Comparison of ENCODE assay signal across 13 mouse cellular contexts in the genomic region with DNA sequence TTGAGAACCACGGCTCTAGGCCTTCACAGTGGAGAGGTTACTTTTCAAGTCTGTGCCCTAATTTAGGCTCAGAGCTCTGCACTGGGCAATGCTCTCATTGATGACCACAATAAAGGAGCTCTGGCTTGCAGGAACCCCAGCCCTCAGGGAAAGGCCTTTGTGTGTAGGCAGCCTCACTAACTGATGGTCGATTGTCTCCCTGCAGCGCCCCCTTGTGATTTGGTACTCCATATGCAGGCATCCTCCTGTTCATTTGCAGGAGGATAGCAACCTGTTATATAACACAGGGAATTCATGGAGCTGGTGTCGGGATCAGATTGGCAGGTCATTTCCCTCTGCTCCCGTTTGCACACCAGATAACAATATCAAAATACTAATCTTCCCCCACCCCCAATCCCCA. TPM values are rescaled to one million over a fixed set of nuclear protein-coding genes. Genes with fewer than 3 reads are reported as not detected.
DNase-seq lines count a peak whose midpoint lies in the region; ATAC-seq and TF ChIP-seq lines count a peak whose summit lies in the region.
"Had no signal": no experiment of that assay in that cellular context is flagged by ENCODE, and none has a peak within 500 bp of the region (broad histone marks: within the 10 kb centered on the region; RNA-seq: fewer than 3 reads in every experiment).

No protein-coding gene starts in this region.

- H3K27me3 ChIP-seq in forebrain, embryonic 14.5 days (replicated peaks; ENCODE audit: control insufficient read depth, insufficient read depth, low read length): no peaks in the 10 kb centered on the region
- H3K27me3 ChIP-seq in forebrain, embryonic 15.5 days: no peaks in the 10 kb centered on the region
- no peaks in the 10 kb centered on the region for H3K27me3 ChIP-seq in ES-Bruce4 (ENCODE audit: control insufficient read depth, insufficient read depth, low read length, poor library complexity, severe bottlenecking)
- H3K27me3 ChIP-seq: liver, embryonic 13.5 days had no signal

- no peak for ATAC-seq in forebrain, embryonic 14.5 days
- no peak for ATAC-seq in forebrain, embryonic 15.5 days (replicated peaks)
- ATAC-seq in megakaryocyte progenitor cell, adult 5-6 weeks (replicated peaks; ENCODE audit: poor library complexity): no peak

- H3K9ac ChIP-seq in forebrain, embryonic 14.5 days (ENCODE audit: low read length): no peak overlapping the region
- H3K9ac ChIP-seq in forebrain, embryonic 15.5 days (replicated peaks): no peak overlapping the region
- H3K9ac ChIP-seq in ES-Bruce4 (ENCODE audit: low read depth, poor library complexity, severe bottlenecking): no peak overlapping the region
- H3K9ac ChIP-seq: hindbrain, embryonic 14.5 days; liver, embryonic 13.5 days had no signal

- peak; percentile 10 for DNase-seq in forebrain, embryonic 14.5 days (ENCODE audit: low spot score)
- DNase-seq in left cerebral cortex, postnatal 4 days: peak; percentile 26
- DNase-seq in left cerebral cortex, postnatal 36 days (ENCODE audit: low spot score in 2 of 2): no peak
- DNase-seq in embryo, embryonic 10 days (ENCODE audit: low spot score): peak; percentile 33
- no peak for DNase-seq in heart, postnatal 25 days (ENCODE audit: low spot score)
- DNase-seq: cerebellum, postnatal 25 days; liver, embryonic 13.5 days had no signal

- H3K27ac ChIP-seq in forebrain, embryonic 14.5 days (ENCODE audit: low read depth, low read length): no peak overlapping the region
- H3K27ac ChIP-seq in forebrain, embryonic 15.5 days (replicated peaks): no peak overlapping the region
- H3K27ac ChIP-seq in ES-Bruce4 (ENCODE audit: insufficient read depth, low read length): no peak overlapping the region
- H3K27ac ChIP-seq: hindbrain, embryonic 14.5 days; liver, embryonic 13.5 days had no signal

- intact Hi-C loops in left cerebral cortex, postnatal 4 days (cut with DNase I): no loop called here
- intact Hi-C loops in left cerebral cortex, postnatal 36 days (cut with DNase I): no loop called here
- intact Hi-C loops in heart, postnatal 25 days (cut with DNase I): no loop called here

- WGBS in forebrain, embryonic 14.5 days: 41% methylated on average over 5 of the region's 5 CpGs
- WGBS in forebrain, embryonic 15.5 days: 47% methylated on average over 5 of the region's 5 CpGs

- H3K36me3 ChIP-seq in forebrain, embryonic 14.5 days (ENCODE audit: control insufficient read depth, insufficient read depth, low read length): no peaks in the 10 kb centered on the region
- no peaks in the 10 kb centered on the region for H3K36me3 ChIP-seq in forebrain, embryonic 15.5 days
- no peaks in the 10 kb centered on the region for H3K36me3 ChIP-seq in ES-Bruce4 (ENCODE audit: control insufficient read depth, insufficient read depth, low read length, poor library complexity, severe bottlenecking)
- H3K36me3 ChIP-seq: liver, embryonic 13.5 days had no signal

- peak; percentile 42 for TF ChIP-seq CTCF in ES-Bruce4 (IDR thresholded peaks at IDR 0.05; ENCODE audit: low read depth, low read length)

- H3K4me2 ChIP-seq in forebrain, embryonic 14.5 days (ENCODE audit: low read length): no peak overlapping the region
- H3K4me2 ChIP-seq in forebrain, embryonic 15.5 days (replicated peaks): no peak overlapping the region
- H3K4me2 ChIP-seq: hindbrain, embryonic 14.5 days; liver, embryonic 13.5 days had no signal

- no peaks in the 10 kb centered on the region for H3K9me3 ChIP-seq in forebrain, embryonic 14.5 days (replicated peaks; ENCODE audit: control insufficient read depth, low read length)
- no peaks in the 10 kb centered on the region for H3K9me3 ChIP-seq in forebrain, embryonic 15.5 days
- no peaks in the 10 kb centered on the region for H3K9me3 ChIP-seq in ES-Bruce4 (replicated peaks; ENCODE audit: control insufficient read depth, insufficient read depth, low read length, poor library complexity, severe bottlenecking)
- H3K9me3 ChIP-seq: liver, embryonic 13.5 days had no signal

- no peak overlapping the region for H3K4me3 ChIP-seq in forebrain, embryonic 14.5 days (ENCODE audit: low read depth, low read length)
- no peak overlapping the region for H3K4me3 ChIP-seq in forebrain, embryonic 15.5 days
- no peak overlapping the region for H3K4me3 ChIP-seq in ES-Bruce4 (ENCODE audit: low read depth, low read length)
- H3K4me3 ChIP-seq: liver, embryonic 13.5 days; myocyte had no signal

- H3K4me1 ChIP-seq in forebrain, embryonic 14.5 days (ENCODE audit: control insufficient read depth, insufficient read depth, low read length): no peaks in the 10 kb centered on the region
- H3K4me1 ChIP-seq in forebrain, embryonic 15.5 days: no peaks in the 10 kb centered on the region
- H3K4me1 ChIP-seq in ES-Bruce4 (ENCODE audit: control insufficient read depth, insufficient read depth, low read length): no peaks in the 10 kb centered on the region
- H3K4me1 ChIP-seq: liver, embryonic 13.5 days had no signal

- no peak for TF ChIP-seq POLR2A in ES-Bruce4 (IDR thresholded peaks at IDR 0.05; ENCODE audit: insufficient read depth, low read length)

- TF ChIP-seq EP300 in ES-Bruce4 (IDR thresholded peaks at IDR 0.05; ENCODE audit: insufficient read depth, low read depth, low read length): no peak

RNA-seq across cellular contexts. Expression of a gene that starts 59.6 kb away (rescaled TPM):
- polyA plus RNA-seq in forebrain, embryonic 14.5 days (2014; fragmentation: Nextera tagmentation; extraction: Ambion mirVana): 1.5 and 2.8 TPM in 2 replicates
- polyA plus RNA-seq in forebrain, embryonic 15.5 days (2015; fragmentation: Nextera tagmentation; extraction: Ambion mirVana): 3.7 and 3.9 TPM in 2 replicates
- 1 to 10 TPM; 5.3 to 5.8 TPM for total RNA-seq in left cerebral cortex, postnatal 4 days (2021)
- 1 to 10 TPM; 1.7 to 3.1 TPM for total RNA-seq in left cerebral cortex, postnatal 36 days (2021)
- not detected in 2 replicates for polyA plus RNA-seq in ES-Bruce4 (2011; ENCODE audit: insufficient read depth, insufficient read length, low read depth, missing spikeins)
- not detected in 2 replicates for total RNA-seq in megakaryocyte progenitor cell, adult 5-6 weeks (2015)
- not detected in 2 replicates for total RNA-seq in megakaryocyte progenitor cell, adult 5-6 weeks (2017)
- not detected for total RNA-seq in heart, postnatal 25 days (2021)
- polyA plus RNA-seq: liver, embryonic 13.5 days; thymus, postnatal 0 days had no signal

Comparison
In these comparisons a context has a peak if more than half of its experiments do, and no peak if none do; other contexts are left out.
1. DNase-seq: peak in forebrain, embryonic 14.5 days (single experiment), left cerebral cortex, postnatal 4 days (single experiment) and embryo, embryonic 10 days (single experiment); none in left cerebral cortex, postnatal 36 days (0 of 2) and heart, postnatal 25 days (single experiment).